Mouse (Mus musculus) liver, adult 2 months (tissue): ENCODE measurements around the gene Gm10553.
"Not testable (repeated sequence)": the region's sequence is repeated elsewhere in the genome, so short reads cannot be mapped to it uniquely, and the experiment has no call there.

Source experiments
- CTCF ChIP-seq: fragments of 200-500 bp; IDR thresholded peaks from 2 replicates; pipeline ENCODE4 v1.5.1; 2011; ENCODE audit warnings: low read depth, low read length, control low read depth
- POLR2A ChIP-seq: fragments of 200-500 bp; IDR thresholded peaks from 2 replicates; pipeline ENCODE4 v1.6.1; 2011; ENCODE audit warnings: low read length, control low read depth; ENCODE audit not compliant: insufficient read depth; ENCODE audit errors: extremely low read depth

- TF ChIP-seq CTCF, POLR2A: not testable (repeated sequence)
Measured at GRCm38 (mm10) chr1:85117537-85117936, 17.6 kb downstream of the Gm10553 start.
